ENCODE assay signal across 1 mouse cellular context in genomic region chr17:25824362-25825142, GRCm38 (mm10).
TF ChIP-seq lines count a peak whose summit lies in the region.

No protein-coding gene starts in this region.

TF ChIP-seq in ES-E14, 5 proteins besides CTCF, POLR2A, EP300 and RAD21:
- TF ChIP-seq ZC3H11A (IDR thresholded peaks at IDR 0.05; ENCODE audit: borderline replicate concordance, low read depth, low read length): no peak
- no peak for TF ChIP-seq CHD2 (IDR thresholded peaks at IDR 0.05; ENCODE audit: low read depth, low read length)
- no peak for TF ChIP-seq HCFC1 (IDR thresholded peaks at IDR 0.05; ENCODE audit: borderline replicate concordance, insufficient read depth, low read length)
- no peak for TF ChIP-seq MAFK (IDR thresholded peaks at IDR 0.05; ENCODE audit: insufficient read depth, low read depth, low read length)
- no peak for TF ChIP-seq ZNF384 (IDR thresholded peaks at IDR 0.05; ENCODE audit: low read depth, low read length)
